Mouse (Mus musculus) intestine, embryonic 14.5 days (tissue): ENCODE measurements at regions not wholly inside any gene's neighbourhood (a gene's known extent, or its start where the extent isn't known, plus 50 kb on each side); places are given as distances from the start of the nearest gene placed in this dataset.

ENCODE experiments used
- ATAC-seq: fragments of 200-750 bp; cut with Nextera tagmentation; replicated peaks from 2 replicates; pipeline ENCODE4 v1.8.0; 2017; ENCODE audit warnings: low read depth, moderate number of reproducible peaks, moderate TSS enrichment, moderate library complexity; ENCODE audit not compliant: low FRiP score, low TSS enrichment
- DNase-seq: peaks from one replicate; pipeline ENCODE4 v3.0.0-alpha.2; 2018; ENCODE audit warnings: low spot score
- H3K27ac ChIP-seq: fragments of 300-500 bp; sonication (generic); 2 replicates; pipeline ENCODE4 v1.5.1; 2014; ENCODE audit warnings: low read depth, mild to moderate bottlenecking, control low read depth
- H3K27me3 ChIP-seq: fragments of 300-500 bp; sonication (generic); replicated peaks from 2 replicates; pipeline ENCODE4 v1.6.1; 2014; ENCODE audit warnings: low read length, control low read depth; ENCODE audit not compliant: control insufficient read depth, insufficient read depth
- H3K36me3 ChIP-seq: fragments of 300-500 bp; sonication (generic); 2 replicates; pipeline ENCODE4 v1.6.1; 2014; ENCODE audit warnings: low read length, control low read depth; ENCODE audit not compliant: control insufficient read depth, insufficient read depth
- H3K4me1 ChIP-seq: fragments of 300-500 bp; sonication (generic); replicated peaks from 2 replicates; pipeline ENCODE4 v1.6.1; 2014; ENCODE audit warnings: low read length, control low read depth, mixed read lengths; ENCODE audit not compliant: control insufficient read depth, insufficient read depth
- H3K4me2 ChIP-seq: fragments of 300-500 bp; sonication (generic); 2 replicates; pipeline ENCODE4 v1.6.1; 2014; ENCODE audit warnings: low read length
- H3K4me3 ChIP-seq: fragments of 300-500 bp; sonication (generic); 2 replicates; pipeline ENCODE4 v1.5.1; 2014; ENCODE audit warnings: low read depth, low read length, control low read depth, mixed read lengths
- H3K9ac ChIP-seq: fragments of 300-500 bp; sonication (generic); 2 replicates; pipeline ENCODE4 v1.6.1; 2014; ENCODE audit warnings: mild to moderate bottlenecking, low read length
- H3K9me3 ChIP-seq: fragments of 300-500 bp; sonication (generic); 2 replicates; pipeline ENCODE4 v1.6.1; 2016; ENCODE audit warnings: low read length, control low read depth; ENCODE audit not compliant: control insufficient read depth
- WGBS: fragments of 180-500 bp; shearing (Covaris S2); extraction: QIAGEN DNeasy Blood & Tissue Kit; methylation state at CpG from one replicate; pipeline ENCODE4 v1.1.7; 2014; 5-methylcytosine and 5-hydroxymethylcytosine counted together

GRCm38 (mm10) chr3:9896303-9896702, 191.6 kb upstream of the Gm9833 start:
- Histone ChIP-seq H3K27me3 (no peaks in the 10 kb centered on the region), H3K4me3 (no peak overlapping the region), H3K9me3 (no peaks in the 10 kb centered on the region), H3K4me1 (no peaks in the 10 kb centered on the region; the same call in 1 of the 2 replicates), H3K9ac (no peak overlapping the region), H3K4me2 (no peak overlapping the region), H3K36me3 (no peaks in the 10 kb centered on the region), H3K27ac (no peak overlapping the region)
- ATAC-seq, result no peak
- 80% methylated on average over 5 of the region's 5 CpGs for WGBS
- no peak for DNase-seq

GRCm38 (mm10) chr3:9901663-9902062, 186.2 kb upstream of the Gm9833 start:
- no peak for ATAC-seq

GRCm38 (mm10) chr3:9913357-9913756, 174.6 kb upstream of the Gm9833 start:
- H3K4me2 ChIP-seq, result no peak overlapping the region
- H3K27me3 ChIP-seq, result no peaks in the 10 kb centered on the region
- H3K9ac ChIP-seq, result no peak overlapping the region
- H3K36me3 ChIP-seq, result no peaks in the 10 kb centered on the region
- no peaks in the 10 kb centered on the region for H3K4me1 ChIP-seq
- H3K27ac ChIP-seq, result no peak overlapping the region
- DNase-seq (no peak), ATAC-seq (no peak)
- no peaks in the 10 kb centered on the region for H3K9me3 ChIP-seq
- H3K4me3 ChIP-seq, result no peak overlapping the region
- 90% methylated on average over 1 of the region's 1 CpGs for WGBS

More at GRCm38 (mm10) chr3:9901663-9902062, 186.2 kb upstream of the Gm9833 start:
- no peaks in the 10 kb centered on the region for H3K27me3 ChIP-seq
- H3K36me3 ChIP-seq, result no peaks in the 10 kb centered on the region
- no peak overlapping the region for H3K4me2 ChIP-seq
- H3K9me3 ChIP-seq, result no peaks in the 10 kb centered on the region
- H3K27ac ChIP-seq, result no peak overlapping the region
- no peak overlapping the region for H3K4me3 ChIP-seq
- H3K9ac ChIP-seq, result no peak overlapping the region
- H3K4me1 ChIP-seq, result no peaks in the 10 kb centered on the region; the same call in 1 of the 2 replicates
- 82% methylated on average over 5 of the region's 5 CpGs for WGBS
- no peak for DNase-seq

GRCm38 (mm10) chr3:9916538-9917106, 171.3 kb upstream of the Gm9833 start:
- no peaks in the 10 kb centered on the region for H3K9me3 ChIP-seq
- no peak overlapping the region for H3K4me3 ChIP-seq
- no peak overlapping the region for H3K27ac ChIP-seq
- H3K4me2 ChIP-seq, result no peak overlapping the region
- no peak for ATAC-seq
- no peak overlapping the region for H3K9ac ChIP-seq
- no peak for DNase-seq
- no peaks in the 10 kb centered on the region for H3K27me3 ChIP-seq
- 76% methylated on average over 7 of the region's 7 CpGs for WGBS
- H3K4me1 ChIP-seq, result no peaks in the 10 kb centered on the region
- no peaks in the 10 kb centered on the region for H3K36me3 ChIP-seq

- 88% methylated on average over 3 of the region's 3 CpGs for WGBS
- DNase-seq (no peak), ATAC-seq (no peak)
- H3K27me3 ChIP-seq, result no peaks in the 10 kb centered on the region
- no peaks in the 10 kb centered on the region for H3K36me3 ChIP-seq
- no peak overlapping the region for H3K27ac ChIP-seq
- no peaks in the 10 kb centered on the region for H3K9me3 ChIP-seq
- no peak overlapping the region for H3K4me3 ChIP-seq
- H3K4me2 ChIP-seq, result no peak overlapping the region
- no peaks in the 10 kb centered on the region for H3K4me1 ChIP-seq
- H3K9ac ChIP-seq, result no peak overlapping the region
Measured at GRCm38 (mm10) chr3:9920331-9920730, 167.6 kb upstream of the Gm9833 start.

GRCm38 (mm10) chr3:9921730-9922129, 166.2 kb upstream of the Gm9833 start:
- no peak for DNase-seq
- Histone ChIP-seq H3K27ac (no peak overlapping the region), H3K9ac (no peak overlapping the region), H3K4me1 (no peaks in the 10 kb centered on the region), H3K27me3 (no peaks in the 10 kb centered on the region), H3K4me2 (no peak overlapping the region), H3K36me3 (no peaks in the 10 kb centered on the region), H3K4me3 (no peak overlapping the region), H3K9me3 (no peaks in the 10 kb centered on the region)
- no peak for ATAC-seq
- WGBS, result 100% methylated on average over 1 of the region's 1 CpGs

GRCm38 (mm10) chr3:9922541-9923046, 165.3 kb upstream of the Gm9833 start:
- Histone ChIP-seq H3K4me3 (no peak overlapping the region), H3K9ac (no peak overlapping the region), H3K27ac (no peak overlapping the region), H3K27me3 (no peaks in the 10 kb centered on the region), H3K4me1 (no peaks in the 10 kb centered on the region), H3K36me3 (no peaks in the 10 kb centered on the region), H3K4me2 (no peak overlapping the region), H3K9me3 (no peaks in the 10 kb centered on the region)
- WGBS, result 89% methylated on average over 10 of the region's 10 CpGs
- no peak for DNase-seq
- ATAC-seq, result no peak

- no peak overlapping the region for H3K4me2 ChIP-seq
- no peaks in the 10 kb centered on the region for H3K9me3 ChIP-seq
- no peak overlapping the region for H3K27ac ChIP-seq
- WGBS, result 97% methylated on average over 1 of the region's 1 CpGs
- no peak overlapping the region for H3K4me3 ChIP-seq
- no peaks in the 10 kb centered on the region for H3K4me1 ChIP-seq
- ATAC-seq, result no peak
- no peak overlapping the region for H3K9ac ChIP-seq
- H3K36me3 ChIP-seq, result no peaks in the 10 kb centered on the region
- no peak for DNase-seq
- no peaks in the 10 kb centered on the region for H3K27me3 ChIP-seq
Measured at GRCm38 (mm10) chr3:9924630-9925029, 163.3 kb upstream of the Gm9833 start.

GRCm38 (mm10) chr3:9936853-9937441, 151.0 kb upstream of the Gm9833 start:
- no peak overlapping the region for H3K4me2 ChIP-seq
- no peak for ATAC-seq
- no peak for DNase-seq
- no peak overlapping the region for H3K4me3 ChIP-seq
- H3K4me1 ChIP-seq, result no peaks in the 10 kb centered on the region
- no peaks in the 10 kb centered on the region for H3K36me3 ChIP-seq
- H3K9ac ChIP-seq, result no peak overlapping the region
- H3K27ac ChIP-seq, result no peak overlapping the region
- no peaks in the 10 kb centered on the region for H3K9me3 ChIP-seq
- 79% methylated on average over 8 of the region's 8 CpGs for WGBS
- H3K27me3 ChIP-seq, result no peaks in the 10 kb centered on the region
